Mouse (Mus musculus) midbrain, embryonic 10.5 days (tissue): ENCODE results near the gene Tomm7. TPM values are rescaled to one million over a fixed set of nuclear protein-coding genes. Genes with fewer than 3 reads are reported as not detected.
"Not testable (repeated sequence)": the region's sequence is repeated elsewhere in the genome, so short reads cannot be mapped to it uniquely, and the experiment has no call there.

Experiments used
- DNase-seq: peaks from one replicate; pipeline ENCODE4 v3.0.0-alpha.2; 2017; ENCODE audit warnings: low spot score
- H3K27ac ChIP-seq: fragments of 300-500 bp; sonication (generic); replicated peaks from 2 replicates; pipeline ENCODE4 v1.5.1; 2016; ENCODE audit warnings: mild to moderate bottlenecking
- H3K27me3 ChIP-seq: fragments of 300-500 bp; sonication (generic); 2 replicates; pipeline ENCODE4 v1.6.1; 2016; ENCODE audit warnings: low read depth, mild to moderate bottlenecking; ENCODE audit not compliant: poor library complexity, severe bottlenecking
- H3K36me3 ChIP-seq: fragments of 300-500 bp; sonication (generic); 2 replicates; pipeline ENCODE4 v1.6.1; 2016; ENCODE audit warnings: mild to moderate bottlenecking, moderate library complexity
- H3K4me1 ChIP-seq: fragments of 300-500 bp; sonication (generic); 2 replicates; pipeline ENCODE4 v1.6.1; 2016
- H3K4me3 ChIP-seq: fragments of 300-500 bp; sonication (generic); 2 replicates; pipeline ENCODE4 v1.5.1; 2016; ENCODE audit warnings: mild to moderate bottlenecking, moderate library complexity
- H3K9me3 ChIP-seq: fragments of 300-500 bp; sonication (generic); replicated peaks from 2 replicates; pipeline ENCODE4 v1.6.1; 2016; ENCODE audit warnings: mild to moderate bottlenecking
- WGBS: fragments of 180-500 bp; shearing (Covaris S2); methylation state at CpG from one replicate; pipeline ENCODE4 v1.1.7; 2016; 5-methylcytosine and 5-hydroxymethylcytosine counted together
- polyA plus RNA-seq: library from polyadenylated mRNA; unstranded; fragments of >200 nt; fragmentation: Nextera tagmentation; extraction: Ambion mirVana; gene quantifications from 2 replicates; pipeline ENCODE4 v1.2.1, GENCODE M21; 2016

Gene Tomm7
- polyA plus RNA-seq, 1 experiment from 2014 or later: 135 TPM

- no peaks in the 10 kb centered on the region for H3K9me3 ChIP-seq
- H3K27ac ChIP-seq: no peak overlapping the region
- H3K4me3 ChIP-seq: no peak overlapping the region
- no peak for DNase-seq
- peaks cover 43% of the 10 kb centered on the region for H3K36me3 ChIP-seq
- WGBS: 85% methylated on average over 7 of the region's 7 CpGs
- H3K27me3 ChIP-seq: no peaks in the 10 kb centered on the region
- peaks cover 11% of the 10 kb centered on the region for H3K4me1 ChIP-seq
Measured at GRCm38 (mm10) chr5:23838158-23838557, 5.8 kb downstream of the Tomm7 start.

- WGBS: 81% methylated on average over 1 of the region's 1 CpGs
- H3K9me3 ChIP-seq, H3K4me3 ChIP-seq, H3K27ac ChIP-seq, DNase-seq, H3K4me1 ChIP-seq: not testable (repeated sequence)
- Histone ChIP-seq H3K36me3 (peaks cover 31% of the 10 kb centered on the region), H3K27me3 (peaks cover 15% of the 10 kb centered on the region)
Measured at GRCm38 (mm10) chr5:23835691-23836090, 8.3 kb downstream of the Tomm7 start.

- peaks cover 24% of the 10 kb centered on the region for H3K27me3 ChIP-seq
- 50% methylated on average over 58 of the region's 58 CpGs for WGBS
- H3K4me1 ChIP-seq: peaks cover 4% of the 10 kb centered on the region
- no peak for DNase-seq
- H3K27ac ChIP-seq: no peak overlapping the region
- H3K36me3 ChIP-seq: no peaks in the 10 kb centered on the region
- peak overlapping the region; percentile 33 for H3K4me3 ChIP-seq
- H3K9me3 ChIP-seq: 0 out of 2 replicates have a peak, but pooled peaks cover 5% of the 10 kb centered on the region
Measured at GRCm38 (mm10) chr5:23830897-23831752, 12.8 kb downstream of the Tomm7 start.

- peak; percentile 57 for DNase-seq
- Histone ChIP-seq H3K4me1 (peaks cover 4% of the 10 kb centered on the region), H3K27me3 (peaks cover 16% of the 10 kb centered on the region), H3K27ac (no peak overlapping the region), H3K4me3 (no peak overlapping the region), H3K9me3 (0 out of 2 replicates have a peak, but pooled peaks cover 4% of the 10 kb centered on the region), H3K36me3 (no peaks in the 10 kb centered on the region)
- WGBS: 39% methylated on average over 11 of the region's 11 CpGs
Measured at GRCm38 (mm10) chr5:23826321-23827004, 17.5 kb downstream of the Tomm7 start.

- no peak overlapping the region for H3K4me3 ChIP-seq
- no peak for DNase-seq
- H3K9me3 ChIP-seq: no peaks in the 10 kb centered on the region
- WGBS: 82% methylated on average over 8 of the region's 8 CpGs
- H3K27ac ChIP-seq: no peak overlapping the region
- H3K36me3 ChIP-seq: peaks cover 12% of the 10 kb centered on the region
- no peaks in the 10 kb centered on the region for H3K4me1 ChIP-seq
- H3K27me3 ChIP-seq: no peaks in the 10 kb centered on the region
Measured at GRCm38 (mm10) chr5:23824171-23824733, 19.7 kb downstream of the Tomm7 start.

GRCm38 (mm10) chr5:23822306-23822705 is 21.7 kb downstream of the Tomm7 start:
- WGBS: 79% methylated on average over 11 of the region's 11 CpGs
- H3K4me3 ChIP-seq: no peak overlapping the region
- H3K9me3 ChIP-seq: no peaks in the 10 kb centered on the region
- H3K27ac ChIP-seq: no peak overlapping the region
- DNase-seq: no peak
- no peaks in the 10 kb centered on the region for H3K4me1 ChIP-seq
- no peaks in the 10 kb centered on the region for H3K27me3 ChIP-seq
- peaks cover 28% of the 10 kb centered on the region for H3K36me3 ChIP-seq

- Histone ChIP-seq H3K4me3 (no peak overlapping the region), H3K4me1 (no peaks in the 10 kb centered on the region), H3K36me3 (peaks cover 81% of the 10 kb centered on the region), H3K9me3 (peaks cover 14% of the 10 kb centered on the region; the same call in 1 of the 2 replicates), H3K27me3 (no peaks in the 10 kb centered on the region), H3K27ac (no peak overlapping the region)
- DNase-seq: no peak
- 92% methylated on average over 15 of the region's 15 CpGs for WGBS
Measured at GRCm38 (mm10) chr5:23816681-23817080, 27.3 kb downstream of the Tomm7 start.

GRCm38 (mm10) chr5:23814841-23815240 is 29.1 kb downstream of the Tomm7 start:
- H3K36me3 ChIP-seq: peaks cover 92% of the 10 kb centered on the region

GRCm38 (mm10) chr5:23792726-23793125 is 51.2 kb downstream of the Tomm7 start:
- DNase-seq: no peak
- Histone ChIP-seq H3K9me3 (no peaks in the 10 kb centered on the region), H3K27me3 (no peaks in the 10 kb centered on the region), H3K4me1 (peaks cover 11% of the 10 kb centered on the region), H3K27ac (no peak overlapping the region), H3K4me3 (no peak overlapping the region), H3K36me3 (peaks cover 47% of the 10 kb centered on the region)
- 91% methylated on average over 2 of the region's 2 CpGs for WGBS

More at GRCm38 (mm10) chr5:23814841-23815240, 29.1 kb downstream of the Tomm7 start:
- no peak for DNase-seq
- WGBS: 51% methylated on average over 5 of the region's 5 CpGs
- no peak overlapping the region for H3K4me3 ChIP-seq
- no peaks in the 10 kb centered on the region for H3K27me3 ChIP-seq
- no peak overlapping the region for H3K27ac ChIP-seq
- no peaks in the 10 kb centered on the region for H3K4me1 ChIP-seq
- H3K9me3 ChIP-seq: peaks cover 14% of the 10 kb centered on the region; the same call in 1 of the 2 replicates

GRCm38 (mm10) chr5:23789078-23789612 is 54.8 kb downstream of the Tomm7 start:
- no peaks in the 10 kb centered on the region for H3K27me3 ChIP-seq
- no peak overlapping the region for H3K27ac ChIP-seq
- peaks cover 21% of the 10 kb centered on the region for H3K36me3 ChIP-seq
- H3K4me1 ChIP-seq: peaks cover 13% of the 10 kb centered on the region
- no peaks in the 10 kb centered on the region; the same call in 1 of the 2 replicates for H3K9me3 ChIP-seq
- DNase-seq: no peak
- 88% methylated on average over 4 of the region's 4 CpGs for WGBS
- peak overlapping the region; percentile 96; the same call in 1 of the 2 replicates for H3K4me3 ChIP-seq
